Mouse (Mus musculus): ENCODE measurements around the gene Amhr2. TPM values are rescaled to one million over a fixed set of nuclear protein-coding genes. Genes with fewer than 3 reads are reported as not detected.

Gene Amhr2
- polyA plus RNA-seq, 1 experiment from 2014 or later, result 2.4 TPM

- Histone ChIP-seq H3K27me3 (ENCODE audit: insufficient read depth, poor library complexity, severe bottlenecking) (no peaks in the 10 kb centered on the region), H3K27ac (no peak overlapping the region), H3K4me3 (peak overlapping the region; percentile 12; the same call in 1 of the 2 replicates), H3K4me1 (peaks cover 29% of the 10 kb centered on the region), H3K36me3 (peaks cover 52% of the 10 kb centered on the region), H3K9me3 (no peaks in the 10 kb centered on the region)
- 95% methylated on average over 10 of the region's 10 CpGs for WGBS
- DNase-seq (ENCODE audit: low spot score), result no peak
Measured at GRCm38 (mm10) chr15:102407681-102408557, 37.2 kb upstream of the Amhr2 start.

GRCm38 (mm10) chr15:102408558-102409130 lies 36.5 kb upstream of the Amhr2 start:
- DNase-seq (ENCODE audit: low spot score), result no peak
- H3K27ac ChIP-seq, result no peak overlapping the region
- H3K9me3 ChIP-seq, result no peaks in the 10 kb centered on the region
- H3K4me3 ChIP-seq, result no peak overlapping the region
- H3K27me3 ChIP-seq (ENCODE audit: insufficient read depth, poor library complexity, severe bottlenecking), result no peaks in the 10 kb centered on the region
- peaks cover 59% of the 10 kb centered on the region for H3K36me3 ChIP-seq
- WGBS, result 80% methylated on average over 2 of the region's 2 CpGs
- peaks cover 29% of the 10 kb centered on the region for H3K4me1 ChIP-seq

- no peak for DNase-seq (ENCODE audit: low spot score)
- Histone ChIP-seq H3K36me3 (peaks cover 63% of the 10 kb centered on the region), H3K4me1 (peaks cover 29% of the 10 kb centered on the region), H3K4me3 (0 out of 2 replicates have a peak overlapping the region, but pooled peaks have one; percentile 34), H3K9me3 (no peaks in the 10 kb centered on the region), H3K27ac (no peak overlapping the region), H3K27me3 (ENCODE audit: insufficient read depth, poor library complexity, severe bottlenecking) (no peaks in the 10 kb centered on the region)
- WGBS, result 90% methylated on average over 3 of the region's 3 CpGs
Measured at GRCm38 (mm10) chr15:102409286-102409685, 35.9 kb upstream of the Amhr2 start.

GRCm38 (mm10) chr15:102411077-102411476 lies 34.1 kb upstream of the Amhr2 start:
- 95% methylated on average over 1 of the region's 1 CpGs for WGBS
- H3K4me3 ChIP-seq, result no peak overlapping the region
- peaks cover 24% of the 10 kb centered on the region for H3K4me1 ChIP-seq

GRCm38 (mm10) chr15:102413687-102414086 lies 31.5 kb upstream of the Amhr2 start:
- H3K36me3 ChIP-seq, result peaks cover 70% of the 10 kb centered on the region
- peaks cover 12% of the 10 kb centered on the region for H3K4me1 ChIP-seq
- H3K9me3 ChIP-seq, result no peaks in the 10 kb centered on the region
- H3K27ac ChIP-seq, result no peak overlapping the region
- H3K27me3 ChIP-seq (ENCODE audit: insufficient read depth, poor library complexity, severe bottlenecking), result no peaks in the 10 kb centered on the region
- no peak for DNase-seq (ENCODE audit: low spot score)
- no peak overlapping the region for H3K4me3 ChIP-seq

More at GRCm38 (mm10) chr15:102411077-102411476, 34.1 kb upstream of the Amhr2 start:
- H3K9me3 ChIP-seq, result no peaks in the 10 kb centered on the region
- no peak overlapping the region for H3K27ac ChIP-seq
- DNase-seq (ENCODE audit: low spot score), result no peak
- peaks cover 70% of the 10 kb centered on the region for H3K36me3 ChIP-seq
- H3K27me3 ChIP-seq (ENCODE audit: insufficient read depth, poor library complexity, severe bottlenecking), result no peaks in the 10 kb centered on the region

- no peak overlapping the region for H3K4me3 ChIP-seq
- no peak overlapping the region for H3K27ac ChIP-seq
- no peaks in the 10 kb centered on the region for H3K9me3 ChIP-seq
- no peaks in the 10 kb centered on the region for H3K27me3 ChIP-seq (ENCODE audit: insufficient read depth, poor library complexity, severe bottlenecking)
- WGBS, result 91% methylated on average over 2 of the region's 2 CpGs
- no peaks in the 10 kb centered on the region for H3K4me1 ChIP-seq
- peaks cover 45% of the 10 kb centered on the region for H3K36me3 ChIP-seq
- no peak for DNase-seq (ENCODE audit: low spot score)
Measured at GRCm38 (mm10) chr15:102417524-102417923, 27.6 kb upstream of the Amhr2 start.

- no peaks in the 10 kb centered on the region for H3K27me3 ChIP-seq (ENCODE audit: insufficient read depth, poor library complexity, severe bottlenecking)
- no peak for DNase-seq (ENCODE audit: low spot score)
- no peaks in the 10 kb centered on the region for H3K9me3 ChIP-seq
- no peak overlapping the region for H3K4me3 ChIP-seq
- no peaks in the 10 kb centered on the region for H3K4me1 ChIP-seq
- H3K36me3 ChIP-seq, result peaks cover 49% of the 10 kb centered on the region
- WGBS, result 42% methylated on average over 1 of the region's 1 CpGs
- no peak overlapping the region for H3K27ac ChIP-seq
Measured at GRCm38 (mm10) chr15:102420986-102421385, 24.2 kb upstream of the Amhr2 start.

- no peak for DNase-seq (ENCODE audit: low spot score)
- Histone ChIP-seq H3K27me3 (ENCODE audit: insufficient read depth, poor library complexity, severe bottlenecking) (no peaks in the 10 kb centered on the region), H3K27ac (no peak overlapping the region), H3K4me1 (no peaks in the 10 kb centered on the region), H3K9me3 (no peaks in the 10 kb centered on the region), H3K4me3 (no peak overlapping the region), H3K36me3 (peaks cover 54% of the 10 kb centered on the region)
- 54% methylated on average over 3 of the region's 3 CpGs for WGBS
Measured at GRCm38 (mm10) chr15:102421437-102421836, 23.7 kb upstream of the Amhr2 start.

GRCm38 (mm10) chr15:102423602-102424240 lies 21.4 kb upstream of the Amhr2 start:
- no peaks in the 10 kb centered on the region for H3K9me3 ChIP-seq
- H3K27me3 ChIP-seq (ENCODE audit: insufficient read depth, poor library complexity, severe bottlenecking), result no peaks in the 10 kb centered on the region
- 87% methylated on average over 2 of the region's 2 CpGs for WGBS
- H3K4me3 ChIP-seq, result no peak overlapping the region
- peaks cover 64% of the 10 kb centered on the region for H3K36me3 ChIP-seq
- H3K4me1 ChIP-seq, result no peaks in the 10 kb centered on the region
- no peak overlapping the region for H3K27ac ChIP-seq
- no peak for DNase-seq (ENCODE audit: low spot score)

- no peaks in the 10 kb centered on the region for H3K4me1 ChIP-seq
- WGBS, result 74% methylated on average over 2 of the region's 2 CpGs
- H3K9me3 ChIP-seq, result no peaks in the 10 kb centered on the region
- no peak overlapping the region for H3K4me3 ChIP-seq
- peaks cover 69% of the 10 kb centered on the region for H3K36me3 ChIP-seq
- no peak overlapping the region for H3K27ac ChIP-seq
- DNase-seq (ENCODE audit: low spot score), result no peak
- H3K27me3 ChIP-seq (ENCODE audit: insufficient read depth, poor library complexity, severe bottlenecking), result no peaks in the 10 kb centered on the region
Measured at GRCm38 (mm10) chr15:102424657-102425056, 20.5 kb upstream of the Amhr2 start.

- WGBS, result 96% methylated on average over 1 of the region's 1 CpGs
- no peaks in the 10 kb centered on the region for H3K4me1 ChIP-seq
- DNase-seq (ENCODE audit: low spot score), result no peak
- H3K27ac ChIP-seq, result no peak overlapping the region
- H3K4me3 ChIP-seq, result no peak overlapping the region
- no peaks in the 10 kb centered on the region for H3K9me3 ChIP-seq
- H3K36me3 ChIP-seq, result peaks cover 86% of the 10 kb centered on the region
- H3K27me3 ChIP-seq (ENCODE audit: insufficient read depth, poor library complexity, severe bottlenecking), result no peaks in the 10 kb centered on the region
Measured at GRCm38 (mm10) chr15:102426963-102427362, 18.2 kb upstream of the Amhr2 start.

GRCm38 (mm10) chr15:102432046-102432445 lies 13.1 kb upstream of the Amhr2 start:
- Histone ChIP-seq H3K27me3 (ENCODE audit: insufficient read depth, poor library complexity, severe bottlenecking) (no peaks in the 10 kb centered on the region), H3K4me1 (no peaks in the 10 kb centered on the region), H3K9me3 (no peaks in the 10 kb centered on the region), H3K27ac (no peak overlapping the region), H3K4me3 (no peak overlapping the region), H3K36me3 (peaks cover 80% of the 10 kb centered on the region)
- no peak for DNase-seq (ENCODE audit: low spot score)
- WGBS, result 91% methylated on average over 1 of the region's 1 CpGs

- H3K36me3 ChIP-seq, result peaks cover 69% of the 10 kb centered on the region
Measured at GRCm38 (mm10) chr15:102433173-102433572, 12.0 kb upstream of the Amhr2 start.

More at GRCm38 (mm10) chr15:102433173-102433572, 12.0 kb upstream of the Amhr2 start:
- H3K27me3 ChIP-seq (ENCODE audit: insufficient read depth, poor library complexity, severe bottlenecking), result no peaks in the 10 kb centered on the region
- WGBS, result 89% methylated on average over 4 of the region's 4 CpGs
- H3K9me3 ChIP-seq, result no peaks in the 10 kb centered on the region
- H3K4me1 ChIP-seq, result no peaks in the 10 kb centered on the region
- H3K27ac ChIP-seq, result no peak overlapping the region
- no peak overlapping the region for H3K4me3 ChIP-seq
- no peak for DNase-seq (ENCODE audit: low spot score)
